15 mouse cellular contexts compared by ENCODE assay signal in the genomic region with DNA sequence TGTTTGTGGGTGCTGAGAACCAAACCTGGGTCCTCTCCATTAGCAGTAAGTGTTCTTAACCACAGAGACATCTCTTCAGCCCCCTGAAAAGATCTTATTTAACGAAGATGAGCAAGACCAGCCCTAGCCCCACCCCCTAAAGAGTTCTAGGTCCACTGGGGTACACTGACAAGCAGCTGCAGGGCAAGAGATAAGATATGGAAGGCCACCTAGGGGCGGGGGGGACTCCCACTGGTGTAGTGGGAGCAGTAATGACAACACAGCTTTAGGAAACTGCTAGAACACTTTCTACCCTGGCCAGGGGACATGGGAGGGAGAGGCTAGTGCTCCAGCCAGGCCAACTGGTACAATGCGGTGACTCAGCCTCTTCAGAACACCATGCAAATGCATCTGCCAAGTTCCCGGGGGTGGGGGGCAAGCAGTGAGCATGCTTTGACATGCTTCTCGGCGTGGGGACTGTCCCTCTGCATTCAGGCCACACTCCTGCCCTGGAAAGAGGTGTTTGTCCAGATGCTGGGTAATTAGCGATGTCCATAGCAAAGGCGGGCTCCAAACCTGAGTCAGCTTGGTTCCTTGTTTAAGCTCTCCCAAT. TPM values are rescaled to one million over a fixed set of nuclear protein-coding genes. Genes with fewer than 3 reads are reported as not detected.
A peak's percentile ranks its signal among the peaks of the same experiment; 100 is the strongest.
DNase-seq lines count a peak whose midpoint lies in the region; ATAC-seq lines count a peak whose summit lies in the region.
"Had no signal": no experiment of that assay in that cellular context is flagged by ENCODE, and none has a peak within 500 bp of the region (broad histone marks: within the 10 kb centered on the region; RNA-seq: fewer than 3 reads in every experiment).

No protein-coding gene starts in this region.

- H3K4me2 ChIP-seq in heart, embryonic 13.5 days, result no peak overlapping the region
- H3K4me2 ChIP-seq in liver, embryonic 16.5 days (ENCODE audit: low read depth, low read length), result peak overlapping the region; percentile 12
- H3K4me2 ChIP-seq: embryonic facial prominence, embryonic 12.5 days; hindbrain, embryonic 15.5 days; neural tube, embryonic 15.5 days had no signal

- H3K36me3 ChIP-seq in heart, embryonic 13.5 days, result no peaks in the 10 kb centered on the region
- no peaks in the 10 kb centered on the region; the same call in 1 of the 2 replicates for H3K36me3 ChIP-seq in erythroblast, embryonic 14.5 days (ENCODE audit: control insufficient read depth)
- no peaks in the 10 kb centered on the region for H3K36me3 ChIP-seq in liver, embryonic 16.5 days (ENCODE audit: control insufficient read depth, insufficient read depth)
- H3K36me3 ChIP-seq: embryonic facial prominence, embryonic 12.5 days; hindbrain, embryonic 15.5 days; neural tube, embryonic 15.5 days had no signal

- H3K4me1 ChIP-seq in heart, embryonic 13.5 days, result no peaks in the 10 kb centered on the region
- H3K4me1 ChIP-seq in erythroblast, embryonic 14.5 days (ENCODE audit: control insufficient read depth), result peaks cover 42% of the 10 kb centered on the region
- H3K4me1 ChIP-seq in liver, embryonic 16.5 days (ENCODE audit: control insufficient read depth, low read depth, low read length), result peaks cover 22% of the 10 kb centered on the region
- H3K4me1 ChIP-seq: embryonic facial prominence, embryonic 12.5 days; hindbrain, embryonic 15.5 days; neural tube, embryonic 15.5 days had no signal

- no peaks in the 10 kb centered on the region; the same call in 1 of the 2 replicates for H3K27me3 ChIP-seq in heart, embryonic 13.5 days (replicated peaks)
- H3K27me3 ChIP-seq in erythroblast, embryonic 14.5 days (ENCODE audit: control insufficient read depth), result no peaks in the 10 kb centered on the region
- no peaks in the 10 kb centered on the region for H3K27me3 ChIP-seq in liver, embryonic 16.5 days (ENCODE audit: control insufficient read depth, insufficient read depth, low read depth, low read length)
- H3K27me3 ChIP-seq: embryonic facial prominence, embryonic 12.5 days; hindbrain, embryonic 15.5 days; neural tube, embryonic 15.5 days had no signal

- WGBS in heart, embryonic 13.5 days, result 70% methylated on average over 8 of the region's 8 CpGs
- WGBS in liver, embryonic 16.5 days (ENCODE audit: insufficient replicate concordance), result 61% methylated on average over 8 of the region's 8 CpGs

- DNase-seq in heart, postnatal 4 days, result no peak
- DNase-seq in NIH3T3 (ENCODE audit: low read depth), result peak; percentile 33
- DNase-seq in lung, postnatal 36 days, result no peak
- no peak for DNase-seq in kidney, adult 8-10 months
- DNase-seq: cerebellum, postnatal 14 days; kidney, adult 2 months; right cerebral cortex, adult 18-20 months; thymus, adult 18-20 months had no signal

- H3K9me3 ChIP-seq in heart, embryonic 13.5 days, result no peaks in the 10 kb centered on the region
- peaks cover 4% of the 10 kb centered on the region; the same call in 1 of the 2 replicates for H3K9me3 ChIP-seq in erythroblast, embryonic 14.5 days (ENCODE audit: control insufficient read depth, low read length)
- H3K9me3 ChIP-seq in liver, embryonic 16.5 days (replicated peaks; ENCODE audit: control insufficient read depth, low read length), result no peaks in the 10 kb centered on the region
- H3K9me3 ChIP-seq: embryonic facial prominence, embryonic 12.5 days; hindbrain, embryonic 15.5 days; neural tube, embryonic 15.5 days had no signal

- H3K9ac ChIP-seq in heart, embryonic 13.5 days, result no peak overlapping the region
- no peak overlapping the region for H3K9ac ChIP-seq in liver, embryonic 16.5 days (ENCODE audit: low read depth, low read length)
- H3K9ac ChIP-seq: embryonic facial prominence, embryonic 12.5 days; hindbrain, embryonic 15.5 days; neural tube, embryonic 15.5 days had no signal

- ATAC-seq in heart, embryonic 13.5 days (ENCODE audit: extremely low read depth, insufficient number of reproducible peaks, low FRiP score, low TSS enrichment), result 0 out of 2 replicates have a peak, but pooled peaks have one; percentile 14
- ATAC-seq in liver, embryonic 16.5 days (ENCODE audit: low read depth), result peak; percentile 93
- ATAC-seq: forebrain, embryonic 14.5 days had no signal

- H3K4me3 ChIP-seq in heart, embryonic 13.5 days, result no peak overlapping the region
- peak overlapping the region; percentile 6 for H3K4me3 ChIP-seq in erythroblast, embryonic 14.5 days (replicated peaks)
- H3K4me3 ChIP-seq in liver, embryonic 16.5 days (ENCODE audit: low read depth, low read length), result no peak overlapping the region
- H3K4me3 ChIP-seq: embryonic facial prominence, embryonic 12.5 days; hindbrain, embryonic 15.5 days; neural tube, embryonic 15.5 days had no signal

- H3K27ac ChIP-seq in heart, embryonic 13.5 days (replicated peaks), result no peak overlapping the region
- peak overlapping the region; percentile 27; the same call in 1 of the 2 replicates for H3K27ac ChIP-seq in liver, embryonic 16.5 days (ENCODE audit: low read length)
- H3K27ac ChIP-seq: embryonic facial prominence, embryonic 12.5 days; hindbrain, embryonic 15.5 days; neural tube, embryonic 15.5 days had no signal

RNA-seq across cellular contexts. Expression of gene Galnt15, which starts 9.0 kb away (rescaled TPM):
- 0.23 and 0.24 TPM in 2 replicates for polyA plus RNA-seq in heart, embryonic 13.5 days (2015; fragmentation: Nextera tagmentation; extraction: Ambion mirVana)
- total RNA-seq in heart, postnatal 4 days (2021), result 1 to 10 TPM; 3.0 TPM
- not detected in 2 replicates for polyA plus RNA-seq in erythroblast, embryonic 14.5 days (2012)
- polyA plus RNA-seq in liver, embryonic 16.5 days (2015; fragmentation: Nextera tagmentation; extraction: Ambion mirVana), result 0.01 TPM in 1 of 2 replicates, not detected in the other

RNA-seq across cellular contexts. Expression of gene Oxnad1, which starts 47.4 kb away (rescaled TPM):
- polyA plus RNA-seq in heart, embryonic 13.5 days (2015; fragmentation: Nextera tagmentation; extraction: Ambion mirVana), result 31.9 and 38.8 TPM in 2 replicates
- 10 to 100 TPM; 39.7 to 44.3 TPM for total RNA-seq in heart, postnatal 4 days (2021)
- polyA plus RNA-seq in erythroblast, embryonic 14.5 days (2012), result 0.84 and 0.94 TPM in 2 replicates
- 13.0 and 16.9 TPM in 2 replicates for polyA plus RNA-seq in liver, embryonic 16.5 days (2015; fragmentation: Nextera tagmentation; extraction: Ambion mirVana)

RNA-seq across cellular contexts. Expression of gene Dph3, which starts 47.8 kb away (rescaled TPM):
- polyA plus RNA-seq in heart, embryonic 13.5 days (2015; fragmentation: Nextera tagmentation; extraction: Ambion mirVana), result 76.6 and 96.8 TPM in 2 replicates
- total RNA-seq in heart, postnatal 4 days (2021), result 10 to 100 TPM; 81.4 to 84.0 TPM
- polyA plus RNA-seq in erythroblast, embryonic 14.5 days (2012), result 4.4 and 8.2 TPM in 2 replicates
- 48.0 and 60.6 TPM in 2 replicates for polyA plus RNA-seq in liver, embryonic 16.5 days (2015; fragmentation: Nextera tagmentation; extraction: Ambion mirVana)
